Mouse (Mus musculus) erythroblast, embryonic 14.5 days (primary cell): ENCODE results near the gene Sf3b6.

Experiments
- GATA1 ChIP-seq: IDR thresholded peaks from 2 replicates; pipeline ENCODE4 v1.6.1; 2012; ENCODE audit warnings: low read length, inconsistent platforms, mixed read lengths
- TAL1 ChIP-seq: IDR thresholded peaks from 3 replicates; pipeline ENCODE4 v1.6.1; 2012; ENCODE audit warnings: low read length, inconsistent platforms, mixed read lengths

- TF ChIP-seq GATA1: no peak
- no peak for TF ChIP-seq TAL1
These were observed 22.7 kb downstream of the Sf3b6 start for GRCm38 (mm10) chr12:4840010-4840409.
